Mouse (Mus musculus) ES-Bruce4 (cell line): ENCODE results near the gene Hinfp. TPM values are rescaled to one million over a fixed set of nuclear protein-coding genes. Genes with fewer than 3 reads are reported as not detected.
A peak's percentile ranks its signal among the peaks of the same experiment; 100 is the strongest.

Source experiments
- H3K27ac ChIP-seq: 2 replicates; pipeline ENCODE4 v1.5.1; 2012; ENCODE audit warnings: low read length, inconsistent platforms; ENCODE audit not compliant: insufficient read depth
- H3K27me3 ChIP-seq: 2 replicates; pipeline ENCODE4 v1.6.1; 2012; ENCODE audit warnings: mild to moderate bottlenecking, low read length, inconsistent platforms; ENCODE audit not compliant: control insufficient read depth, poor library complexity, insufficient read depth, severe bottlenecking
- H3K36me3 ChIP-seq: 2 replicates; pipeline ENCODE4 v1.6.1; 2012; ENCODE audit warnings: inconsistent platforms, mild to moderate bottlenecking, low read length, moderate library complexity; ENCODE audit not compliant: control insufficient read depth, poor library complexity, insufficient read depth, severe bottlenecking
- H3K4me1 ChIP-seq: one replicate; pipeline ENCODE4 v1.8.1; 2011; ENCODE audit warnings: low read length; ENCODE audit not compliant: control insufficient read depth, insufficient read depth
- H3K4me3 ChIP-seq: 2 replicates; pipeline ENCODE4 v1.5.1; 2011; ENCODE audit warnings: low read depth, mild to moderate bottlenecking, low read length
- H3K9ac ChIP-seq: 2 replicates; pipeline ENCODE4 v1.6.1; 2012; ENCODE audit warnings: low read depth, mild to moderate bottlenecking, inconsistent platforms; ENCODE audit not compliant: poor library complexity, severe bottlenecking
- H3K9me3 ChIP-seq: replicated peaks from 2 replicates; pipeline ENCODE4 v1.6.1; 2012; ENCODE audit warnings: mild to moderate bottlenecking, low read length, inconsistent platforms; ENCODE audit not compliant: control insufficient read depth, poor library complexity, insufficient read depth, severe bottlenecking
- CTCF ChIP-seq: IDR thresholded peaks from one replicate; pipeline ENCODE4 v1.8.1; 2011; ENCODE audit warnings: low read depth, low read length
- EP300 ChIP-seq: IDR thresholded peaks from 2 replicates; pipeline ENCODE4 v1.6.1; 2011; ENCODE audit warnings: low read depth, low read length; ENCODE audit not compliant: insufficient read depth
- POLR2A ChIP-seq: IDR thresholded peaks from one replicate; pipeline ENCODE4 v1.8.1; 2011; ENCODE audit warnings: low read length; ENCODE audit not compliant: insufficient read depth
- polyA plus RNA-seq: library from polyadenylated mRNA; stranded (reverse); fragments of >200 nt; gene quantifications from 2 replicates; pipeline ENCODE4 v1.2.4, GENCODE M21; 2011; ENCODE audit warnings: low read depth; ENCODE audit not compliant: missing spikeins, insufficient read depth, insufficient read length

Gene Hinfp
- polyA plus RNA-seq, 1 experiment: 27.8 TPM

- H3K4me1 ChIP-seq: peaks cover 10% of the 10 kb centered on the region
- H3K36me3 ChIP-seq: peaks cover 10% of the 10 kb centered on the region
- no peak overlapping the region for H3K9ac ChIP-seq
- H3K4me3 ChIP-seq: no peak overlapping the region
- no peaks in the 10 kb centered on the region for H3K9me3 ChIP-seq
- TF ChIP-seq CTCF: no peak
- TF ChIP-seq POLR2A: no peak
- no peak for TF ChIP-seq EP300
- peak overlapping the region; percentile 82 for H3K27ac ChIP-seq
- H3K27me3 ChIP-seq: no peaks in the 10 kb centered on the region
Observed at GRCm38 (mm10) chr9:44347166-44347565, 41.7 kb upstream of the Hinfp start.

- Histone ChIP-seq H3K4me3 (no peak overlapping the region), H3K4me1 (peaks cover 10% of the 10 kb centered on the region), H3K27ac (no peak overlapping the region), H3K36me3 (peaks cover 7% of the 10 kb centered on the region; the same call in 1 of the 2 replicates), H3K9me3 (no peaks in the 10 kb centered on the region), H3K27me3 (no peaks in the 10 kb centered on the region), H3K9ac (no peak overlapping the region)
- no peak for TF ChIP-seq EP300
- TF ChIP-seq POLR2A: no peak
- TF ChIP-seq CTCF: no peak
Observed at GRCm38 (mm10) chr9:44345570-44346433, 40.3 kb upstream of the Hinfp start.

- peak within 1 kb of the TSS; percentile 72 for H3K27ac ChIP-seq
- peaks cover 10% of the 10 kb centered on the region for H3K4me1 ChIP-seq
- 0 out of 2 replicates have a peak, but pooled peaks have one; percentile 40 for TF ChIP-seq EP300
- no peak for TF ChIP-seq CTCF
- peak; percentile 50 for TF ChIP-seq POLR2A
- H3K27me3 ChIP-seq: no peaks in the 10 kb centered on the region
- peak within 1 kb of the TSS; percentile 77 for H3K9ac ChIP-seq
- no peaks in the 10 kb centered on the region for H3K9me3 ChIP-seq
- H3K4me3 ChIP-seq: peak within 1 kb of the TSS; percentile 75
- H3K36me3 ChIP-seq: peaks cover 4% of the 10 kb centered on the region; the same call in 1 of the 2 replicates
Observed at GRCm38 (mm10) chr9:44343781-44344421, 38.4 kb upstream of the Hinfp start, which contains the start of gene Hmbs. Gene Hmbs, minus strand, starts transcription at chr9:44344228.

DNA sequence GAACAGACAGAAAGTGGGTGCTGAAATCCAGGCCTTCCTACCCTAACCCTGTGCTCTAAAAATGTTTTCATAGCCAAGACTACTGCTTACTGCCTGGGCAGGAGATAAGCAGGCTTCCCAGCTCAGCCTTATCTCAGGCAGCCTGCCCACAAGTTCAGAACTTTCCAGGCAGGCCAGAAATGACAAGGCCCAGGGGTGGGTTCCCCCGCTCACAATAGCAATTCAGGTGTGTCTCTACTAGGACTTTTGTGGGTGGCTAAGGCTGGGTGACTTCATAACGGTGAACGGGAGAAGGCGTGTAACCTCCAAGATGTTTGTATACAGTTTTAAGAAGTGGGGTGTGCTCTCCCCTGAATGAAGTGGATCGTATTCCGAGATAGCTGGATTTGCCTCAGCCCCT is 37.8 kb upstream of the Hinfp start:
- TF ChIP-seq CTCF (no peak), EP300 (no peak)
- Histone ChIP-seq H3K36me3 (peaks cover 4% of the 10 kb centered on the region), H3K9me3 (no peaks in the 10 kb centered on the region), H3K27ac (peak overlapping the region; percentile 42; the same call in 1 of the 2 replicates), H3K27me3 (no peaks in the 10 kb centered on the region), H3K4me1 (peaks cover 10% of the 10 kb centered on the region), H3K4me3 (peak overlapping the region; percentile 75), H3K9ac (peak overlapping the region; percentile 77)

DNA sequence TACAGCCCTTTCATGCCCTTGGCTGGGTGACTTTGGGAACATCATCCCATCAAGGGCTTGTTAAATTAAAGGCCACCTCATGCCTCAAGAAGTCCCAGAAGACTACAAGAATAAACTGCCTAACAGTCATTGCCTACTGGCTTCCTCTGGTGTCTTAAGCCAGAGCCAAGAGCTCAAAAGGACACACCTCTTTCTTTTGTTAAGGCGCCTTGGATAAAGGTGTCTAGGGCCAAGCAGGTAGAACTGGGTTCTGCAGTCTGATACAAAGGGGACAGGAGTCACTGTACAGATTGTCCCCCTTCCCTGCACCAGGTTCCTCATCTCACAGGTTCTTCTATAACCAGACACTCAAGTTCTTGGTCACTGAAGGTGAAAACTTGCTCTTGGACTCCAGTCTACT is 37.1 kb upstream of the Hinfp start:
- no peak overlapping the region for H3K9ac ChIP-seq
- no peaks in the 10 kb centered on the region; the same call in 1 of the 2 replicates for H3K36me3 ChIP-seq
- no peak for TF ChIP-seq EP300
- no peak for TF ChIP-seq CTCF
- no peak for TF ChIP-seq POLR2A
- no peak overlapping the region for H3K4me3 ChIP-seq
- no peaks in the 10 kb centered on the region for H3K27me3 ChIP-seq
- no peak overlapping the region for H3K27ac ChIP-seq
- H3K9me3 ChIP-seq: no peaks in the 10 kb centered on the region
- peaks cover 10% of the 10 kb centered on the region for H3K4me1 ChIP-seq
